Mouse (Mus musculus) spleen, adult 10 weeks (tissue): ENCODE results near the gene Ptpn5. TPM values are rescaled to one million over a fixed set of nuclear protein-coding genes. Genes with fewer than 3 reads are reported as not detected.

Experiments used
- polyA plus RNA-seq: library from polyadenylated mRNA; stranded (reverse); fragments of 350-450 nt; fragmentation: Illumina TruSeq; extraction: RNeasy Lipid Tissue Mini Kit (QIAGEN cat#74804); gene quantifications from one replicate; pipeline ENCODE4 v1.2.3, GENCODE M21; 2015; ENCODE audit warnings: low replicate concordance; ENCODE audit not compliant: insufficient read depth

Ptpn5 gene
- polyA plus RNA-seq, result 0.21 TPM

DNA sequence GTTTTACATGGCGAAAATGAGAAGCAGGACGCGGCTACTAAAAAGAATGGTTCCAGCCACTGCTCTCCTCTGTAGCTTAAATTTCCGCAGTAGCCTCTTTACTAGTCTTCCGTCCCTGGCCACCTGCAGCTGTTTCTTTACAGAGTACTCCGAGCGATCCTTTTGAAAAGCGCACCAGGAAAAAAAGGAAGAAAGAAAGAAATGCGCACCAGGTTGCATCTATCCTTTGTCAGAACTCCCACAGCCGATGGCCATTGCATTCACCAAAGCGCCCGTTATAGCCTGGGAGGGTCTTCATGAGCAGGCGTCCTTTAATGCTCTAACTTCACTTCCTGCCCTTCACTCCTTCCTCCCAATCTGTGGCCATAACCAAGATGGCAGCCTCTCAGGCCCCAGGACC, at the start of gene Ptpn5:
Gene Ptpn5, minus strand, starts transcription at position 354 of the 400 bp plus-strand sequence.

DNA sequence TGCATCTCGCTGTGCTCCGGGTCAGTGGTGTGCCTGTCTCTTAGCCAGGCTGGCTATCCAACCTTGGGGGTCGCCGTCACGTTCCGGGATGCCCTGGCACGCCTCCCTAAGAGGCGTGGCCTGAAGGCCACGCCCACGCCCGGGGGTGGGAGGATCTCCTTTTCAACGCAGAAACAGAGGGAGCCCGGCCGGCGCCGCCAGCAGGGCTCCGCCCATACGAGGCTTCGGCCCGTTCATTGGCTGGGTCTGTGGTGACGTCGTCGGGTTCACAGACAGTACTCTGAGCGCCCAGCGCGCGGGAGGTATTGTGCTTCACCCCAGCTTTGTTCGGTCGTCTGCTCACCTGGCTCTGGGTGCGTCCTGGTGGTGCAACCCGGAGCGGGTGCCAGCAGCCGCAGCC, 83.1 kb downstream of the Ptpn5 start, which contains the start of gene Tmem86a:
Gene Tmem86a, plus strand, starts transcription at position 236 of the 400 bp plus-strand sequence.

Other genes with a start within 250 kb of the Ptpn5 start
- 96.7 TPM for gene Tsg101, start 213.7 kb downstream of the Ptpn5 start, polyA plus RNA-seq
- 11.0 TPM for gene Uevld, start 175.2 kb downstream of the Ptpn5 start, polyA plus RNA-seq
- gene Gm9999, start 150.1 kb downstream of the Ptpn5 start, polyA plus RNA-seq, result not detected
- gene Spty2d1, start 125.3 kb downstream of the Ptpn5 start, polyA plus RNA-seq, result 29.6 TPM
- gene Tmem86a, start 83.1 kb downstream of the Ptpn5 start, polyA plus RNA-seq, result 24.0 TPM
- gene Mrgpra6, start 71.2 kb upstream of the Ptpn5 start, polyA plus RNA-seq, result not detected
- not detected for gene Mrgpra9, start 119.2 kb upstream of the Ptpn5 start, polyA plus RNA-seq
- gene Mrgpra1, start 220.6 kb upstream of the Ptpn5 start, polyA plus RNA-seq, result not detected